Mouse (Mus musculus): Measurements from ENCODE around the gene Krt39.

- no peak for TF ChIP-seq HCFC1 (IDR thresholded peaks at IDR 0.05; ENCODE audit: borderline replicate concordance, insufficient read depth, low read length)
- TF ChIP-seq ZNF384 (IDR thresholded peaks at IDR 0.05; ENCODE audit: low read depth, low read length): no peak
- no peak for TF ChIP-seq MAFK (IDR thresholded peaks at IDR 0.05; ENCODE audit: insufficient read depth, low read depth, low read length)
- TF ChIP-seq ZC3H11A (IDR thresholded peaks at IDR 0.05; ENCODE audit: borderline replicate concordance, low read depth, low read length): no peak
Measured at GRCm38 (mm10) chr11:99556195-99556594, 35.1 kb upstream of the Krt39 start.

Measured in ES-E14 (cell line).